Mouse (Mus musculus) cerebellum, adult 2 months (tissue): ENCODE results near the gene Spo11.

Experiments
- CTCF ChIP-seq: fragments of 200-500 bp; IDR thresholded peaks from 2 replicates; pipeline ENCODE4 v1.5.1; 2011; ENCODE audit warnings: low read depth, mild to moderate bottlenecking, control low read depth, low read length, moderate library complexity, borderline replicate concordance; ENCODE audit not compliant: insufficient read depth
- POLR2A ChIP-seq: fragments of 200-500 bp; IDR thresholded peaks from 2 replicates; pipeline ENCODE4 v1.6.1; 2011; ENCODE audit warnings: low read length, control low read depth, borderline replicate concordance; ENCODE audit not compliant: insufficient read depth

DNA sequence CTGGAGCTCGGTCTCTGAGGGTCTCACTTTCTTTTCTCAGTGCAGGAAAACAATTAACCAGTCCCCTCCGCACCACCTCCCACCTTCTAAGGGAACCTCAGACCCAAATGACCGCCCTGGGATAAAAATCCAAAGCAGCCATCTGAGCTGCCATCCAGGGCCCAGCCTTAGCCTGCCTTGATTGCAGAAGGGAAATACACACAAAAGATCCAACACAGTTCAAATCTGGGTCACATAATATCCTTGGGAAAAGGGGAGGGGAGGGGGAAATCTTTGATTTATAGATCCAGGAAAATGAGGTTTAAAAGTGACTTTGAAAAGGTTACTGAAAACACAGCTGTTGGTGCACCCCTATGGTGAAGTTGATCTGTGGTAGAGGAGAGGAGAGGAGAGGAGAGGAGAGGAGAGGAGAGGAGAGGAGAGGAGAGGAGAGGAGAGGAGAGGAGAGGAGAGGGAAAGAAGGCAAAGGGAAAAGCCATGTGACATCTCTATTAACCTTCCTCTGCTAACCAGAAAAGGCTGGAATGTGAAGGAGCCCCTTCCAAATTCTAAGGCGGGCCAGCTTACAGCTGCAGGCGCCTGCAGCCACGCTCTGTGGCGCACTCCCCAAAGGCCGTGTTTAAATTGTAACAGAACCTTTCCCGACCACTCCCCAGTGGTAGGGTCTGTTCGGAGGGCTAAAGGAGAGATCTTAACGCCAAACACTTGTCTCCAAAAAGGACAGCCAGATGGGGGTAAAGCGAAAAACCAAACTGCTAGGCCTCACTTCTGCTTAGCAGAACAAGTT is 41.5 kb upstream of the Spo11 start:
- TF ChIP-seq POLR2A: no peak
- TF ChIP-seq CTCF: no peak
